Mouse (Mus musculus) urinary bladder, postnatal 36 days (tissue): ENCODE data around the gene Rbm14.
"Not testable (repeated sequence)": the region's sequence is repeated elsewhere in the genome, so short reads cannot be mapped to it uniquely, and the experiment has no call there.

ENCODE experiments used
- DNase-seq, 2 experiments: peaks; one replicate each; pipeline ENCODE4 v3.0.0; 2022; ENCODE audit warnings: low spot score in 2 of 2, mixed read lengths in 1 of 2

Rbm14 gene

GRCm38 (mm10) chr19:4813015-4813414 is 1.6 kb upstream of the Rbm14 start:
- no peak for DNase-seq

- DNase-seq: not testable (repeated sequence)
Observed at GRCm38 (mm10) chr19:4812334-4812949, 1.0 kb upstream of the Rbm14 start.

GRCm38 (mm10) chr19:4811909-4812242 is 442 bp upstream of the Rbm14 start:
- no peak for DNase-seq

GRCm38 (mm10) chr19:4810746-4811062 is 730 bp downstream of the Rbm14 start:
- no peak for DNase-seq

GRCm38 (mm10) chr19:4810309-4810708 is 1.1 kb downstream of the Rbm14 start:
- DNase-seq: no peak

- DNase-seq: no peak
Observed at GRCm38 (mm10) chr19:4803283-4803682, 8.2 kb downstream of the Rbm14 start.

- no peak for DNase-seq
Observed at GRCm38 (mm10) chr19:4802691-4803091, 8.7 kb downstream of the Rbm14 start.

GRCm38 (mm10) chr19:4799083-4799482 is 12.4 kb downstream of the Rbm14 start:
- DNase-seq: no peak

GRCm38 (mm10) chr19:4797846-4798245 is 13.6 kb downstream of the Rbm14 start:
- DNase-seq: no peak

GRCm38 (mm10) chr19:4795929-4796328 is 15.5 kb downstream of the Rbm14 start:
- no peak for DNase-seq

- peak; percentile 97 to 98 for DNase-seq
Observed at GRCm38 (mm10) chr19:4793831-4794422, 17.5 kb downstream of the Rbm14 start, which contains the start of gene Rbm4. TSS of gene Rbm4 (minus strand) at chr19:4793901.

GRCm38 (mm10) chr19:4793281-4793830 is 18.1 kb downstream of the Rbm14 start:
- no peak for DNase-seq

GRCm38 (mm10) chr19:4786313-4786712 is 25.1 kb downstream of the Rbm14 start:
- DNase-seq: no peak

GRCm38 (mm10) chr19:4785206-4785605 is 26.2 kb downstream of the Rbm14 start:
- no peak for DNase-seq

- DNase-seq: no peak
Observed at GRCm38 (mm10) chr19:4782891-4783290, 28.5 kb downstream of the Rbm14 start.

GRCm38 (mm10) chr19:4772785-4773184 is 38.6 kb downstream of the Rbm14 start:
- no peak for DNase-seq

- DNase-seq: no peak
Observed at GRCm38 (mm10) chr19:4767507-4768148, 43.8 kb downstream of the Rbm14 start.

- DNase-seq: no peak
Observed at GRCm38 (mm10) chr19:4762876-4763275, 48.6 kb downstream of the Rbm14 start.

- DNase-seq: not testable (repeated sequence)
Observed at GRCm38 (mm10) chr19:4760544-4760943, 50.9 kb downstream of the Rbm14 start.

- no peak for DNase-seq
Observed at GRCm38 (mm10) chr19:4756921-4757320, 54.5 kb downstream of the Rbm14 start.

- peak; percentile 94 to 95 for DNase-seq
Observed at GRCm38 (mm10) chr19:4756193-4756911, 55.1 kb downstream of the Rbm14 start, which contains the start of gene Rbm4b. TSS of gene Rbm4b (plus strand) at chr19:4756497.

GRCm38 (mm10) chr19:4755565-4756192 is 55.8 kb downstream of the Rbm14 start:
- peak; percentile 86 to 90 for DNase-seq
